Mouse (Mus musculus): ENCODE results near the gene Gm38431.

Gene Gm38431

GRCm38 (mm10) chr9:21044785-21045184, 47.0 kb downstream of the Gm38431 start:
- in situ Hi-C loops (cut with MboI, MseI) = loop anchor here (5.0 kb wide), 1 partner anchor 73 kb away; no protein-coding TSS in a partner anchor

DNA sequence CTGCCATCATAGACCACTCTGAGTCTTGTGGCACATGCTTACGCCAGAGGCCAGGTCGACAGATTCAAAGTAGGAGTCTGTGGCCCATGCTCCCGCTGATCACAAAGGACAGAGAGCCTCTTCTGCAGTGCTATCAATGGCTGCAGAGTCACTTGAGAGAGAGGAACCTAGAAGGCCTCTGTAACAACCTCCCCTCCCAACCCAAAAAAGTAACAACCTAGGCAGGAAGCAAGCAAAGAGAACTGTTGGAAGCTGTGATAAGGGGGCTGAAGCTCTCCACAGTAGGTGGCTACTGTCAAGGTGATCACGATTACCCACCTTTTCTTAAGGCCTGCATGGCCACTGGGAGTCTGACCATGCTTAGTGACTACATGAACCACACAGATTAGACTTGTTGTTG, 48.2 kb downstream of the Gm38431 start:
- in situ Hi-C loops (cut with MboI, MseI) = loop anchor here (5.0 kb wide), 1 partner anchor 74 kb away; no protein-coding TSS in a partner anchor

- in situ Hi-C loops (cut with MboI, MseI) = loop anchor here (5.0 kb wide), 1 partner anchor 76 kb away; no protein-coding TSS in a partner anchor
Observed at GRCm38 (mm10) chr9:21041308-21041707, 50.5 kb downstream of the Gm38431 start.

- in situ Hi-C loops (cut with MboI, MseI) = loop anchor here (5.0 to 10.0 kb wide), 2 partner anchors 78 to 1185 kb away; partner anchors contain the start of gene Zfp809
Observed at GRCm38 (mm10) chr9:21039779-21040178, 52.0 kb downstream of the Gm38431 start.

DNA sequence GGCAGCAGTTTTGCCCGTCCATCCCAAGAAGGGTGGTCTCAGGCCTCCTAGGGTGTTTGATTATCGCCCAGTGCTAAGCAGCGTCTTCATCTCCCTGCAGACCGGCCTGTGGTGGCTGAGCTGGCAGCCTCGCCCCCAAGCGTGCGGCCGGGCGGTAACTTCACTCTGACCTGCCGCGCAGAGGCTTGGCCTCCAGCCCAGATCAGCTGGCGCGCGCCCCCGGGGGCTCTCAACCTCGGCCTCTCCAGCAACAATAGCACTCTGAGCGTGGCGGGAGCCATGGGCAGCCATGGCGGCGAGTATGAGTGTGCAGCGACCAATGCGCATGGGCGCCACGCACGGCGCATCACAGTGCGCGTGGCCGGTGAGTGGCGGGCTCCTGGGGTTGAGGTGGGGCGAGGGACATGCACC, 54.3 kb downstream of the Gm38431 start:
- in situ Hi-C loops (cut with MboI, MseI) = loop anchor here (10.0 kb wide), 1 partner anchor 1187 kb away; the partner anchor contains the start of gene Zfp809

- in situ Hi-C loops (cut with MboI, MseI) = loop anchor here (10.0 kb wide), 1 partner anchor 1188 kb away; the partner anchor contains the start of gene Zfp809
Observed at GRCm38 (mm10) chr9:21036666-21037065, 55.1 kb downstream of the Gm38431 start.

GRCm38 (mm10) chr9:21036161-21036560, 55.6 kb downstream of the Gm38431 start:
- in situ Hi-C loops (cut with MboI, MseI) = loop anchor here (10.0 kb wide), 1 partner anchor 1189 kb away; the partner anchor contains the start of gene Zfp809

- in situ Hi-C loops (cut with MboI, MseI) = loop anchor here (10.0 kb wide), 1 partner anchor 1189 kb away; the partner anchor contains the start of gene Zfp809
Observed at GRCm38 (mm10) chr9:21035586-21035985, 56.2 kb downstream of the Gm38431 start.

- in situ Hi-C loops (cut with MboI, MseI) = loop anchor here (10.0 kb wide), 1 partner anchor 1190 kb away; the partner anchor contains the start of gene Zfp809
Observed at GRCm38 (mm10) chr9:21034481-21035085, 57.2 kb downstream of the Gm38431 start.

GRCm38 (mm10) chr9:21033136-21033535, 58.7 kb downstream of the Gm38431 start:
- in situ Hi-C loops (cut with MboI, MseI) = loop anchor here (10.0 kb wide), 1 partner anchor 1192 kb away; the partner anchor contains the start of gene Zfp809

- in situ Hi-C loops (cut with MboI, MseI) = loop anchor here (10.0 kb wide), 1 partner anchor 1192 kb away; the partner anchor contains the start of gene Zfp809
Observed at GRCm38 (mm10) chr9:21032491-21032890, 59.3 kb downstream of the Gm38431 start.

DNA sequence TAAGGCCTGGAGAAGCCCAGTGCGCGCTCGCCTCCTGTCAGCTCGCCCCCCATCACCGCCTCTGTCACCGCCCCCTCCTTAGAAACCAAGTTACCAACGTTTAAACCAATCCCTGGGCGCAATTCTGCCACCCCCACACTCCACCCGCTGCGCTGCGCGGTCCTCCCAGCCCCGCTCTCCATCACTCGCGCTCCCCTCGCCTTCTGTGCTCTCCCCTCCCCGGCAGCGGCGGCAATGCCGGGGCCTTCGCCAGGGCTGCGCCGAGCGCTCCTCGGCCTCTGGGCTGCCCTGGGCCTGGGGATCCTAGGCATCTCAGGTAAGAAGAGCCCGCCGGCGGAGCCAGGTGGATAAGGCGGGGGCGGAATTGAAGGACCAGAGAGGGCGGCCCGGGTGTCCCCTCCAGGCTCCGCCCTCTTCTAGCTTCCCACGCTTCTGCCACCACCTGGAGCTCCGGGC, 59.9 kb downstream of the Gm38431 start, which contains the start of gene Icam5:
Gene Icam5 (plus strand): TSS at position 178 of the 456 bp plus-strand sequence.
- in situ Hi-C loops (cut with MboI, MseI) = loop anchor here (10.0 kb wide), 1 partner anchor 1193 kb away; the partner anchor contains the start of gene Zfp809

DNA sequence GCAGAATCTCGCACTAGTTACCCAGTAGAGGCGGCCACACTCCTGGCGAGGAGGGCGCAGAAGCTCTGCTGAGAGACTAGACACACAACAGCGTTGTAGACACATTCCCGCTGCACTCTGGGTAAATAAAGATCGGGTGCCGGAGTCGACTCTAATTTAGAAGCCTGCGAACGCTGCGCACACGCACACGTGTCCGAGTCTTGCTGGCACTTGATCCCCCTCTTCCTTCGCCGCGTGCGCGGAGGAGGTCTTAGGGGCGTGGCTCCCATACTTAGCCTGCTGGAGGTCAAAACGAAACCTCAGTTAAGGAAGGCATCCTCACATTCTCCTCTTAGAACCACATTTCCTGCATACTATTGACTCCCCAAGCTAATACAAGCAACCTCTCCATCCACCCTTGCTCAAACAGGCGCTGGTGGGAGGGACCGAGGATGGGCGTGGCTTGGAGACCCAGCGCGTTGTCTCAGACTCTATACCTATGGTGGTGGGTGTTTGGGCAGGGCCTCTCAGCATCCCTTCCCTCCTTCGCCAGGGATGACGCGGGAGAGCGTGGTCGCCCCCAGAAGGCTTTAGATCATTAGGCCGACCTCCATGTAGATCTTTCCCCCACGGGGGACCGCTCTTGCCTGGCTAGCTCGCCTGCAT, 60.4 kb downstream of the Gm38431 start:
- in situ Hi-C loops (cut with MboI, MseI) = loop anchor here (10.0 kb wide), 1 partner anchor 1193 kb away; the partner anchor contains the start of gene Zfp809

DNA sequence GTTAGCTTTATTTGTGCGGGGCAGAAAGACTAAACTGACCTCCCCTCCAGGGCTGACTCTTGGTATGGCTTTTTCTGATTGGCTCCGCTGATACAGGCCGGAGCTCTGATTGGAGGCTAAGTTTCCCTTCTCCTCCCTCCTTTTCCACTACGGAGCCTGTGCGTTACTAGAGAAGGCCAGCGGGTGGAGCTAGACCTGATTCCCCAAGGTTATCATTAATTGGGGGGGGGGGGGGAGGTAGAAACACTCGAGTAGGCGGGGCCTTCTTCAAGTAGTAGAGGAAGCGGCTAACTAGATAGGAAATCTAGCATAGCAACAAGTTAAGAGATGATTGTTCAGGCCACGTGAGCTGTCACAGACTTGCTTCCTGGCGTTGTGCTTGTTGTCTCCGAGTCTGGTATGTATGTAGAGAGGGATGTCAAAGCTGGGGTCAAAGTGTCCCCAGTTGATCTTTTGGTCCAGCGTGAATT, 61.0 kb downstream of the Gm38431 start:
- in situ Hi-C loops (cut with MboI, MseI) = loop anchor here (10.0 kb wide), 1 partner anchor 1194 kb away; the partner anchor contains the start of gene Zfp809

DNA sequence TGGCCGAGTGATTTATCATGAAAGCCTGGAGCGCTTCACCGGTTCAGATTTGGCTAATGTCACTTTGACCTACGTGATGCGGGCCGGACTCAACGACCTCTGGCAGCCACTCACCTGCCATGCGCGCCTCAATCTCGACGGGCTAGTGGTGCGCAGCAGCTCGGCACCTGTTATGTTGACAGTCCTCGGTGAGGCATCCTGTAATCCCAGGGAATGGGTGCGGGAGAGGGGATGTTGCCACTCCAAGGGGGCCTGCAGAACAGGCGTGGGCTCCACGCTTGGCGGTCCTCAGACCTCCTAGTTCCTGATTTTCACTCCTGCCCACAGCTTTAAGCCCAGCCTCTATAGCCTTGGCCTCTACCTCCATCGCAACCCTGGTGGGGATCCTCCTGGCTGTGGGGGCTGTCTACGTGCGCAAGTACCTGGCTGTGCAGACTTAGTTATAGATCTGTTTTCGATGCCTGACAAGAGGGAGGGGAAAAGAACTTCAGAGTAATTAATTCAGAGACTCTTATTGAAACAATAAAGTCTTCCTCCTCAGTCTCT, 61.7 kb downstream of the Gm38431 start:
- in situ Hi-C loops (cut with MboI, MseI) = loop anchor here (10.0 kb wide), 1 partner anchor 1195 kb away; the partner anchor contains the start of gene Zfp809

GRCm38 (mm10) chr9:21029291-21030054, 62.3 kb downstream of the Gm38431 start, which contains the start of gene Icam4:
Icam4 (plus strand) TSS chr9:21029373.
- in situ Hi-C loops (cut with MboI, MseI) = loop anchor here (5.0 to 10.0 kb wide), 2 partner anchors 113 to 1195 kb away; partner anchors contain the start of gene Zfp809

DNA sequence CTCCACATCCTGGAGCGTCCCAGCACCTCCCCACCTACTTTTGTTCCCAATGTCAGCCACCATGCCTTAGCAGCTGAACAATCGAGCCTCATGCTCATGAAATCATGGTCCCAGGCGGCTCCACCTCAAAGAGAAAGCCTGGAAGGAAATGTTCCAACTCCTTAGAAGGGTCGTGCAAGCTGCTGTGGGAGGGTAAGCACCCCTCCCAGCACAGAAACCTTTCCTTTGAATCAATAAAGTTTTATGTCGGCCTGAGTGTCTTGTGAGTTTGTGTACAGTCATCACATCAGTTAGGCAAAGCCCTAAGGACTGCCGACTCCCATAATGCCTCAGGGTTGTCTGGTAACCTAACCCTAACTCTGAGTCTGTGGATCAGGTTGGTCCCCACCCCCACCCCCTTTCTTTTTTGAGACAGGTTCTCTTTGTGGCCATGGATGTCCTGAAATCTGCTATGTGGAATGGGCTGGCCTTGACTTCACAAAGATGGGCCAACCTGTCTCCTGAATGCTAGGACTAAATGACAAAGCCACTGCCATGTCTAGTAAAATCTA, 63.2 kb downstream of the Gm38431 start:
- in situ Hi-C loops (cut with MboI, MseI) = loop anchor here (5.0 kb wide), 1 partner anchor 114 kb away; no protein-coding TSS in a partner anchor

DNA sequence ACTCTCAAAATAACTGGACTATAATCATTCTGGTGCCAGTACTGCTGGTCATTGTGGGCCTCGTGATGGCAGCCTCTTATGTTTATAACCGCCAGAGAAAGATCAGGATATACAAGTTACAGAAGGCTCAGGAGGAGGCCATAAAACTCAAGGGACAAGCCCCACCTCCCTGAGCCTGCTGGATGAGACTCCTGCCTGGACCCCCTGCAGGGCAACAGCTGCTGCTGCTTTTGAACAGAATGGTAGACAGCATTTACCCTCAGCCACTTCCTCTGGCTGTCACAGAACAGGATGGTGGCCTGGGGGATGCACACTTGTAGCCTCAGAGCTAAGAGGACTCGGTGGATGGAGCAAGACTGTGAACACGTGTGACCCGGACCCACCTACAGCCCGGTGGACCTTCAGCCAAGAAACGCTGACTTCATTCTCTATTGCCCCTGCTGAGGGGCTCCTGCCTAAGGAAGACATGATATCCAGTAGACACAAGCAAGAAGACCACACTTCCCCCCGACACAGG, 64.0 kb downstream of the Gm38431 start:
- in situ Hi-C loops (cut with MboI, MseI) = loop anchor here (5.0 kb wide), 1 partner anchor 114 kb away; no protein-coding TSS in a partner anchor

- in situ Hi-C loops (cut with MboI, MseI) = loop anchor here (5.0 kb wide), 1 partner anchor 115 kb away; no protein-coding TSS in a partner anchor
Observed at GRCm38 (mm10) chr9:21026849-21027248, 64.9 kb downstream of the Gm38431 start.
